Mouse (Mus musculus): ENCODE data around the gene Spp1.
"Not testable (repeated sequence)": the region's sequence is repeated elsewhere in the genome, so short reads cannot be mapped to it uniquely, and the experiment has no call there.

Spp1 gene

GRCm38 (mm10) chr5:104433968-104434565 lies 851 bp upstream of the Spp1 start:
- no peak for DNase-seq (ENCODE audit: low spot score)

GRCm38 (mm10) chr5:104436406-104437076 lies 1.6 kb downstream of the Spp1 start:
- no peak for DNase-seq (ENCODE audit: low spot score)

- DNase-seq (ENCODE audit: low spot score), result no peak
Measured at GRCm38 (mm10) chr5:104442396-104442795, 7.5 kb downstream of the Spp1 start.

- no peak for DNase-seq (ENCODE audit: low spot score)
Measured at GRCm38 (mm10) chr5:104442850-104443249, 7.9 kb downstream of the Spp1 start.

GRCm38 (mm10) chr5:104446156-104446555 lies 11.2 kb downstream of the Spp1 start:
- peak; percentile 93 for DNase-seq (ENCODE audit: low spot score)

- not testable (repeated sequence) for DNase-seq (ENCODE audit: low spot score)
Measured at GRCm38 (mm10) chr5:104448346-104448745, 13.4 kb downstream of the Spp1 start.

- no peak for DNase-seq (ENCODE audit: low spot score)
Measured at GRCm38 (mm10) chr5:104449491-104449890, 14.6 kb downstream of the Spp1 start.

GRCm38 (mm10) chr5:104453075-104453474 lies 18.2 kb downstream of the Spp1 start:
- no peak for DNase-seq (ENCODE audit: low spot score)

- DNase-seq (ENCODE audit: low spot score), result no peak
Measured at GRCm38 (mm10) chr5:104454564-104454963, 19.6 kb downstream of the Spp1 start.

- DNase-seq (ENCODE audit: low spot score), result peak; percentile 81
Measured at GRCm38 (mm10) chr5:104458832-104459705, 24.2 kb downstream of the Spp1 start, which contains the start of gene Pkd2. Gene Pkd2 (plus strand): TSS chr5:104459450.

GRCm38 (mm10) chr5:104459706-104460455 lies 25.0 kb downstream of the Spp1 start:
- DNase-seq (ENCODE audit: low spot score), result peak; percentile 75

- DNase-seq (ENCODE audit: low spot score), result no peak
Measured at GRCm38 (mm10) chr5:104460456-104460838, 25.5 kb downstream of the Spp1 start.

- peak; percentile 23 for DNase-seq (ENCODE audit: low spot score)
Measured at GRCm38 (mm10) chr5:104460856-104461255, 25.9 kb downstream of the Spp1 start.

- no peak for DNase-seq (ENCODE audit: low spot score)
Measured at GRCm38 (mm10) chr5:104465279-104465678, 30.4 kb downstream of the Spp1 start.

GRCm38 (mm10) chr5:104465731-104466130 lies 30.8 kb downstream of the Spp1 start:
- peak; percentile 34 for DNase-seq (ENCODE audit: low spot score)

GRCm38 (mm10) chr5:104466816-104467215 lies 31.9 kb downstream of the Spp1 start:
- no peak for DNase-seq (ENCODE audit: low spot score)

- DNase-seq (ENCODE audit: low spot score), result no peak
Measured at GRCm38 (mm10) chr5:104468586-104468985, 33.7 kb downstream of the Spp1 start.

GRCm38 (mm10) chr5:104470981-104471391 lies 36.1 kb downstream of the Spp1 start:
- no peak for DNase-seq (ENCODE audit: low spot score)

- DNase-seq (ENCODE audit: low spot score), result no peak
Measured at GRCm38 (mm10) chr5:104472371-104472770, 37.5 kb downstream of the Spp1 start.

- no peak for DNase-seq (ENCODE audit: low spot score)
Measured at GRCm38 (mm10) chr5:104480367-104480766, 45.4 kb downstream of the Spp1 start.

- DNase-seq (ENCODE audit: low spot score), result no peak
Measured at GRCm38 (mm10) chr5:104482856-104483255, 47.9 kb downstream of the Spp1 start.
